ENCODE assay signal across 16 mouse cellular contexts in the genomic region with DNA sequence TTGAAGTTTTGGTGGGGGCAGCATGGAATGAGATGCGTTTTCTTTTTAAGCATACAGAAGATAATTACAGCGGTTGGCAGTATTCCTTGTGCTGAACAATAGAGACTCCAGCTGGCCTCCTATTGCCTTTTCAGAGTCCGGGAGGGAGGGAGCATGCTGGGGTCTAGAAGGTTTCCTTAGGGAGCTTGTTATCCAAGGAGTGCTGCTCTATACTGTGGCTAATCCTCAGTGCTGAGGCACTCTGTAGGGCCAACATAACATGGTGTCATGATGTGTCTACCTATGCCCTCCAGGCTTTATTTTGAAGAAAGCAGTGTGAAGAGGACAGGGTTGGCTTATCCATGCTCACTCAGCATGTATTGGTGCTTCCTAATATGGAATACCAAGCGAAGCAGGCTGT.
DNase-seq lines count a peak whose midpoint lies in the region; ATAC-seq and TF ChIP-seq lines count a peak whose summit lies in the region.
"Had no signal": no experiment of that assay in that cellular context is flagged by ENCODE, and none has a peak within 500 bp of the region (broad histone marks: within the 10 kb centered on the region; RNA-seq: fewer than 3 reads in every experiment).

No protein-coding gene starts in this region.

- no peak overlapping the region for H3K9ac ChIP-seq in hindbrain, postnatal 0 days (replicated peaks; ENCODE audit: low read length)
- H3K9ac ChIP-seq in forebrain, embryonic 14.5 days (ENCODE audit: low read length): no peak overlapping the region
- H3K9ac ChIP-seq in midbrain, embryonic 12.5 days (replicated peaks): no peak overlapping the region
- H3K9ac ChIP-seq in kidney, embryonic 16.5 days (replicated peaks; ENCODE audit: low read length): no peak overlapping the region
- H3K9ac ChIP-seq: liver, embryonic 14.5 days had no signal

- ATAC-seq in hindbrain, postnatal 0 days: no peak
- peak; percentile 86 for ATAC-seq in forebrain, embryonic 14.5 days
- ATAC-seq in midbrain, embryonic 12.5 days (ENCODE audit: low FRiP score, low read depth): peak; percentile 93
- no peak for ATAC-seq in kidney, embryonic 16.5 days (ENCODE audit: low FRiP score, low TSS enrichment)

- H3K4me2 ChIP-seq in hindbrain, postnatal 0 days (ENCODE audit: low read depth, low read length): no peak overlapping the region
- H3K4me2 ChIP-seq in forebrain, embryonic 14.5 days (ENCODE audit: low read length): no peak overlapping the region
- H3K4me2 ChIP-seq in midbrain, embryonic 12.5 days (replicated peaks): no peak overlapping the region
- H3K4me2 ChIP-seq in kidney, embryonic 16.5 days (replicated peaks; ENCODE audit: low read depth, low read length): no peak overlapping the region

- H3K4me3 ChIP-seq in hindbrain, embryonic 10.5 days: no peak overlapping the region
- no peak overlapping the region for H3K4me3 ChIP-seq in hindbrain, postnatal 0 days (ENCODE audit: low read length)
- H3K4me3 ChIP-seq in forebrain, embryonic 14.5 days (ENCODE audit: low read depth, low read length): no peak overlapping the region
- no peak overlapping the region for H3K4me3 ChIP-seq in midbrain, embryonic 12.5 days
- no peak overlapping the region for H3K4me3 ChIP-seq in kidney, embryonic 16.5 days (ENCODE audit: low read length)
- H3K4me3 ChIP-seq: heart, adult 2 months; limb, embryonic 10.5 days had no signal

- no peaks in the 10 kb centered on the region for H3K36me3 ChIP-seq in hindbrain, embryonic 10.5 days
- no peaks in the 10 kb centered on the region for H3K36me3 ChIP-seq in hindbrain, postnatal 0 days (ENCODE audit: insufficient read depth, low read length)
- H3K36me3 ChIP-seq in forebrain, embryonic 14.5 days (ENCODE audit: control insufficient read depth, insufficient read depth, low read length): no peaks in the 10 kb centered on the region
- H3K36me3 ChIP-seq in midbrain, embryonic 12.5 days: no peaks in the 10 kb centered on the region
- H3K36me3 ChIP-seq in kidney, embryonic 16.5 days (ENCODE audit: insufficient read depth, low read length): no peaks in the 10 kb centered on the region
- H3K36me3 ChIP-seq: limb, embryonic 10.5 days had no signal

- TF ChIP-seq CTCF in hindbrain, postnatal 0 days (IDR thresholded peaks at IDR 0.05; ENCODE audit: low read depth): no peak

- H3K27me3 ChIP-seq in hindbrain, embryonic 10.5 days (ENCODE audit: insufficient read depth, poor library complexity, severe bottlenecking): no peaks in the 10 kb centered on the region
- H3K27me3 ChIP-seq in hindbrain, postnatal 0 days (ENCODE audit: insufficient read depth, low read length): no peaks in the 10 kb centered on the region
- H3K27me3 ChIP-seq in forebrain, embryonic 14.5 days (replicated peaks; ENCODE audit: control insufficient read depth, insufficient read depth, low read length): no peaks in the 10 kb centered on the region
- no peaks in the 10 kb centered on the region for H3K27me3 ChIP-seq in midbrain, embryonic 12.5 days
- no peaks in the 10 kb centered on the region for H3K27me3 ChIP-seq in kidney, embryonic 16.5 days (ENCODE audit: insufficient read depth, low read length)

- H3K9me3 ChIP-seq in hindbrain, embryonic 10.5 days: no peaks in the 10 kb centered on the region
- no peaks in the 10 kb centered on the region for H3K9me3 ChIP-seq in hindbrain, postnatal 0 days (ENCODE audit: low read length)
- no peaks in the 10 kb centered on the region for H3K9me3 ChIP-seq in forebrain, embryonic 14.5 days (replicated peaks; ENCODE audit: control insufficient read depth, low read length)
- H3K9me3 ChIP-seq in midbrain, embryonic 12.5 days: no peaks in the 10 kb centered on the region
- no peaks in the 10 kb centered on the region for H3K9me3 ChIP-seq in kidney, embryonic 16.5 days (ENCODE audit: low read length)
- H3K9me3 ChIP-seq: limb, embryonic 10.5 days had no signal

- peak overlapping the region; percentile 9; the same call in 1 of the 2 replicates for H3K27ac ChIP-seq in hindbrain, embryonic 10.5 days
- H3K27ac ChIP-seq in hindbrain, postnatal 0 days: no peak overlapping the region
- peak overlapping the region; percentile 63; the same call in 1 of the 2 replicates for H3K27ac ChIP-seq in forebrain, embryonic 14.5 days (ENCODE audit: low read depth, low read length)
- peak overlapping the region; percentile 63 for H3K27ac ChIP-seq in midbrain, embryonic 12.5 days (replicated peaks)
- H3K27ac ChIP-seq in kidney, embryonic 16.5 days (ENCODE audit: low read length): no peak overlapping the region
- H3K27ac ChIP-seq: heart, adult 2 months; limb, embryonic 10.5 days; liver, embryonic 14.5 days had no signal

- WGBS in hindbrain, embryonic 10.5 days: 40% methylated on average over 4 of the region's 4 CpGs
- WGBS in hindbrain, postnatal 0 days: 28% methylated on average over 4 of the region's 4 CpGs
- 18% methylated on average over 4 of the region's 4 CpGs for WGBS in forebrain, embryonic 14.5 days
- 25% methylated on average over 4 of the region's 4 CpGs for WGBS in midbrain, embryonic 12.5 days
- WGBS in kidney, embryonic 16.5 days: 78% methylated on average over 4 of the region's 4 CpGs

- H3K4me1 ChIP-seq in hindbrain, embryonic 10.5 days (replicated peaks): peaks cover 12% of the 10 kb centered on the region
- H3K4me1 ChIP-seq in hindbrain, postnatal 0 days (ENCODE audit: insufficient read depth, low read length): 0 out of 2 replicates have a peak, but pooled peaks cover 7% of the 10 kb centered on the region
- peaks cover 10% of the 10 kb centered on the region for H3K4me1 ChIP-seq in forebrain, embryonic 14.5 days (ENCODE audit: control insufficient read depth, insufficient read depth, low read length)
- H3K4me1 ChIP-seq in midbrain, embryonic 12.5 days: peaks cover 17% of the 10 kb centered on the region
- no peaks in the 10 kb centered on the region for H3K4me1 ChIP-seq in kidney, embryonic 16.5 days (ENCODE audit: insufficient read depth, low read length)
- H3K4me1 ChIP-seq: limb, embryonic 10.5 days had no signal

- DNase-seq in hindbrain, embryonic 10.5 days (ENCODE audit: low spot score): peak; percentile 5
- DNase-seq in hindbrain, postnatal 0 days (ENCODE audit: low spot score): no peak
- DNase-seq in forebrain, embryonic 14.5 days (ENCODE audit: low spot score): peak; percentile 76
- peak; percentile 56 for DNase-seq in retina, postnatal 1 day
- DNase-seq in gastrocnemius, postnatal 4 days (ENCODE audit: low spot score in 2 of 2): no peak
- no peak for DNase-seq in frontal cortex, adult 2 months (ENCODE audit: extremely low spot score in 1 of 2, low spot score in 1 of 2)
- DNase-seq: adrenal gland, postnatal 25 days; cerebellum, adult 11-12 months; heart, adult 2 months; kidney, postnatal 10 days; lung, postnatal 14 days; thymus, adult 2 months had no signal

Comparison
In these comparisons a context has a peak if more than half of its experiments do, and no peak if none do; other contexts are left out.
1. DNase-seq: peak in hindbrain, embryonic 10.5 days (single experiment), forebrain, embryonic 14.5 days (single experiment) and retina, postnatal 1 day (single experiment); none in hindbrain, postnatal 0 days (single experiment), gastrocnemius, postnatal 4 days (0 of 2) and frontal cortex, adult 2 months (0 of 2).
2. H3K27ac ChIP-seq: peak in hindbrain, embryonic 10.5 days (single experiment), forebrain, embryonic 14.5 days (single experiment) and midbrain, embryonic 12.5 days (single experiment); none in hindbrain, postnatal 0 days (single experiment) and kidney, embryonic 16.5 days (single experiment).
3. ATAC-seq: peak in forebrain, embryonic 14.5 days (single experiment) and midbrain, embryonic 12.5 days (single experiment); none in hindbrain, postnatal 0 days (single experiment) and kidney, embryonic 16.5 days (single experiment).